In the genomic region with DNA sequence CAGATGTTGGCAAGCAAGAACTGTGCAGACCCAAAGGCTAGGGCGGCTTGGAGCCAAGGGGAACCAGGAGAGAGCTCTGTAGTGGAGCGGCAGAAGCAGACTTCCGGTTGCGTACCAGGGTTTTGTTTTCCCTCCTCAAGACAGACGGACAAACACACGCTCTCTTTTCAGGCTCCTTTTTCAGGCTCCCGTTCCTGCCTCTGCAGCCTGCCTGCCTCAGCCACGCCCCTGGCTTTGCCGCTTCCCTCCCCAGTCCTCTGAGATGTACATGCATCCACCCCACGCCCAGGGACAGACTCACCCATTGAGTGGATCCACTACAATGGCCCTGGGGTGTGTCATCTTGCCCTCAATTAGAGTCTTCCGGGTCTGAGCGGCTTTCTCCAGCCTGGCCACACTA, we compare ENCODE assay signal across 14 mouse cellular contexts. TPM values are rescaled to one million over a fixed set of nuclear protein-coding genes. Genes with fewer than 3 reads are reported as not detected.
DNase-seq lines count a peak whose midpoint lies in the region; ATAC-seq and TF ChIP-seq lines count a peak whose summit lies in the region.
"Had no signal": no experiment of that assay in that cellular context is flagged by ENCODE, and none has a peak within 500 bp of the region (broad histone marks: within the 10 kb centered on the region; RNA-seq: fewer than 3 reads in every experiment).

No protein-coding gene starts in this region.

- ATAC-seq in megakaryocyte progenitor cell, adult 5-6 weeks (replicated peaks; ENCODE audit: poor library complexity) = peak; percentile 24
- no peak for ATAC-seq in midbrain, embryonic 16.5 days
- ATAC-seq in frontal cortex, adult (ENCODE audit: low TSS enrichment) = no peak

- H3K4me3 ChIP-seq in bone marrow macrophage, adult 2 months (ENCODE audit: insufficient read depth, low read length) = peak overlapping the region; percentile 30
- no peak overlapping the region for H3K4me3 ChIP-seq in midbrain, embryonic 16.5 days (ENCODE audit: low read depth, low read length)
- H3K4me3 ChIP-seq in hindbrain, embryonic 10.5 days = no peak overlapping the region
- H3K4me3 ChIP-seq: lung, embryonic 15.5 days had no signal

- TF ChIP-seq POLR2A in bone marrow macrophage, adult 2 months (IDR thresholded peaks at IDR 0.05; ENCODE audit: borderline replicate concordance, low read depth, low read length) = no peak

- H3K36me3 ChIP-seq in midbrain, embryonic 16.5 days (ENCODE audit: control insufficient read depth, insufficient read depth, low read length) = peaks cover 68% of the 10 kb centered on the region
- H3K36me3 ChIP-seq in hindbrain, embryonic 10.5 days = peaks cover 94% of the 10 kb centered on the region

- H3K4me2 ChIP-seq in midbrain, embryonic 16.5 days (ENCODE audit: low read length) = no peak overlapping the region
- H3K4me2 ChIP-seq: hindbrain, embryonic 14.5 days; lung, embryonic 15.5 days had no signal

- H3K9me3 ChIP-seq in midbrain, embryonic 16.5 days (replicated peaks; ENCODE audit: control insufficient read depth, low read length, poor library complexity, severe bottlenecking) = no peaks in the 10 kb centered on the region
- no peaks in the 10 kb centered on the region for H3K9me3 ChIP-seq in hindbrain, embryonic 10.5 days
- H3K9me3 ChIP-seq: lung, embryonic 15.5 days had no signal

- no peak for TF ChIP-seq CTCF in bone marrow macrophage, adult 2 months (IDR thresholded peaks at IDR 0.05; ENCODE audit: low read depth, low read length)

- H3K27me3 ChIP-seq in midbrain, embryonic 16.5 days (ENCODE audit: control insufficient read depth, insufficient read depth, low read depth, low read length) = no peaks in the 10 kb centered on the region
- H3K27me3 ChIP-seq in hindbrain, embryonic 10.5 days (ENCODE audit: insufficient read depth, poor library complexity, severe bottlenecking) = no peaks in the 10 kb centered on the region
- H3K27me3 ChIP-seq: lung, embryonic 15.5 days had no signal

- DNase-seq in layer of hippocampus, adult 9-11 months = peak; percentile 65
- DNase-seq in layer of hippocampus, adult 8-10 months (ENCODE audit: low spot score in 2 of 2) = no peak
- no peak for DNase-seq in hindbrain, embryonic 10.5 days (ENCODE audit: low spot score)
- DNase-seq: cerebellum, postnatal 36 days; liver; midbrain, embryonic 14.5 days had no signal

- H3K27ac ChIP-seq in bone marrow macrophage, adult 2 months (ENCODE audit: insufficient read depth, low read depth, low read length) = peak overlapping the region; percentile 100
- no peak overlapping the region for H3K27ac ChIP-seq in midbrain, embryonic 16.5 days (ENCODE audit: low read length)
- H3K27ac ChIP-seq in hindbrain, embryonic 10.5 days = no peak overlapping the region
- H3K27ac ChIP-seq: hindbrain, embryonic 14.5 days; kidney, postnatal 0 days had no signal

- WGBS in midbrain, embryonic 16.5 days = 92% methylated on average over 12 of the region's 12 CpGs
- WGBS in hindbrain, embryonic 10.5 days = 89% methylated on average over 12 of the region's 12 CpGs

- H3K9ac ChIP-seq in midbrain, embryonic 16.5 days (ENCODE audit: low read depth, low read length) = no peak overlapping the region
- H3K9ac ChIP-seq: hindbrain, embryonic 14.5 days had no signal

- H3K4me1 ChIP-seq in bone marrow macrophage, adult 2 months (ENCODE audit: control insufficient read depth, insufficient read depth, low read length) = peaks cover 73% of the 10 kb centered on the region
- H3K4me1 ChIP-seq in midbrain, embryonic 16.5 days (ENCODE audit: control insufficient read depth, insufficient read depth, low read length) = no peaks in the 10 kb centered on the region
- H3K4me1 ChIP-seq in hindbrain, embryonic 10.5 days (replicated peaks) = peaks cover 15% of the 10 kb centered on the region

RNA-seq across cellular contexts. Expression of gene Lrp1, which starts 30.7 kb away (rescaled TPM):
- total RNA-seq in layer of hippocampus, adult 8-10 months (2022) = 100 to 1,000 TPM; 293 to 333 (median 304) TPM
- polyA plus RNA-seq in bone marrow macrophage, adult 2 months (2012; ENCODE audit: insufficient read depth, insufficient read length, missing spikeins) = 361 and 418 TPM in 2 replicates
- total RNA-seq in megakaryocyte progenitor cell, adult 5-6 weeks (2015) = 9.8 and 10.0 TPM in 2 replicates
- 4.5 and 7.3 TPM in 2 replicates for total RNA-seq in megakaryocyte progenitor cell, adult 5-6 weeks (2017)
- polyA plus RNA-seq in midbrain, embryonic 16.5 days (2015; fragmentation: Nextera tagmentation; extraction: Ambion mirVana) = 110 and 117 TPM in 2 replicates
- polyA plus RNA-seq in hindbrain, embryonic 10.5 days (2016; fragmentation: Nextera tagmentation; extraction: Ambion mirVana) = 55.7 and 71.7 TPM in 2 replicates

RNA-seq across cellular contexts. Expression of gene Stat6, which starts 52.5 kb away (rescaled TPM):
- 10 to 100 TPM in 3 of 4 experiments, 1 to 10 TPM in 1; 10.0 to 13.6 (median 11.3) TPM for total RNA-seq in layer of hippocampus, adult 8-10 months (2022)
- 128 and 144 TPM in 2 replicates for polyA plus RNA-seq in bone marrow macrophage, adult 2 months (2012; ENCODE audit: insufficient read depth, insufficient read length, missing spikeins)
- 27.3 and 29.6 TPM in 2 replicates for total RNA-seq in megakaryocyte progenitor cell, adult 5-6 weeks (2015)
- 38.9 and 42.7 TPM in 2 replicates for total RNA-seq in megakaryocyte progenitor cell, adult 5-6 weeks (2017)
- 4.4 and 5.4 TPM in 2 replicates for polyA plus RNA-seq in midbrain, embryonic 16.5 days (2015; fragmentation: Nextera tagmentation; extraction: Ambion mirVana)
- 8.9 and 9.5 TPM in 2 replicates for polyA plus RNA-seq in hindbrain, embryonic 10.5 days (2016; fragmentation: Nextera tagmentation; extraction: Ambion mirVana)

RNA-seq across cellular contexts. Expression of gene Nxph4, which starts 55.9 kb away (rescaled TPM):
- 1 to 10 TPM; 1.9 to 2.7 (median 2.3) TPM for total RNA-seq in layer of hippocampus, adult 8-10 months (2022)
- polyA plus RNA-seq in bone marrow macrophage, adult 2 months (2012; ENCODE audit: insufficient read depth, insufficient read length, missing spikeins) = not detected in 2 replicates
- not detected in 2 replicates for total RNA-seq in megakaryocyte progenitor cell, adult 5-6 weeks (2015)
- not detected in 2 replicates for total RNA-seq in megakaryocyte progenitor cell, adult 5-6 weeks (2017)
- polyA plus RNA-seq in midbrain, embryonic 16.5 days (2015; fragmentation: Nextera tagmentation; extraction: Ambion mirVana) = 62.1 and 66.7 TPM in 2 replicates
- polyA plus RNA-seq in hindbrain, embryonic 10.5 days (2016; fragmentation: Nextera tagmentation; extraction: Ambion mirVana) = 23.1 and 70.9 TPM in 2 replicates
- total RNA-seq: neutrophil, adult 5-6 weeks had no signal

Comparison
In these comparisons a context has a peak if more than half of its experiments do, and no peak if none do; other contexts are left out.
1. RNA of gene Stat6, which starts 52.5 kb away (polyA plus RNA-seq): 128 to 144 TPM in bone marrow macrophage, adult 2 months; 8.9 to 9.5 TPM in hindbrain, embryonic 10.5 days and 4.4 to 5.4 TPM in midbrain, embryonic 16.5 days; every median in the first group is over 10 times any median in the second.
2. RNA of gene Nxph4, which starts 55.9 kb away (polyA plus RNA-seq): 23.1 to 70.9 TPM in hindbrain, embryonic 10.5 days and 62.1 to 66.7 TPM in midbrain, embryonic 16.5 days; not detected in bone marrow macrophage, adult 2 months; every median in the first group is over 10 times any median in the second.